Mouse (Mus musculus) CD4-positive naive resting alpha-beta T cell, adult 57 days (primary cell): ENCODE measurements around the gene Cdc45. TPM values are rescaled to one million over a fixed set of nuclear protein-coding genes. Genes with fewer than 3 reads are reported as not detected.

ENCODE experiments used
- total RNA-seq: library from RNA; stranded (reverse); gene quantifications from one replicate; pipeline ENCODE4 v1.2.4, GENCODE M21; 2023

Cdc45 gene
- total RNA-seq = 5.3 TPM

DNA sequence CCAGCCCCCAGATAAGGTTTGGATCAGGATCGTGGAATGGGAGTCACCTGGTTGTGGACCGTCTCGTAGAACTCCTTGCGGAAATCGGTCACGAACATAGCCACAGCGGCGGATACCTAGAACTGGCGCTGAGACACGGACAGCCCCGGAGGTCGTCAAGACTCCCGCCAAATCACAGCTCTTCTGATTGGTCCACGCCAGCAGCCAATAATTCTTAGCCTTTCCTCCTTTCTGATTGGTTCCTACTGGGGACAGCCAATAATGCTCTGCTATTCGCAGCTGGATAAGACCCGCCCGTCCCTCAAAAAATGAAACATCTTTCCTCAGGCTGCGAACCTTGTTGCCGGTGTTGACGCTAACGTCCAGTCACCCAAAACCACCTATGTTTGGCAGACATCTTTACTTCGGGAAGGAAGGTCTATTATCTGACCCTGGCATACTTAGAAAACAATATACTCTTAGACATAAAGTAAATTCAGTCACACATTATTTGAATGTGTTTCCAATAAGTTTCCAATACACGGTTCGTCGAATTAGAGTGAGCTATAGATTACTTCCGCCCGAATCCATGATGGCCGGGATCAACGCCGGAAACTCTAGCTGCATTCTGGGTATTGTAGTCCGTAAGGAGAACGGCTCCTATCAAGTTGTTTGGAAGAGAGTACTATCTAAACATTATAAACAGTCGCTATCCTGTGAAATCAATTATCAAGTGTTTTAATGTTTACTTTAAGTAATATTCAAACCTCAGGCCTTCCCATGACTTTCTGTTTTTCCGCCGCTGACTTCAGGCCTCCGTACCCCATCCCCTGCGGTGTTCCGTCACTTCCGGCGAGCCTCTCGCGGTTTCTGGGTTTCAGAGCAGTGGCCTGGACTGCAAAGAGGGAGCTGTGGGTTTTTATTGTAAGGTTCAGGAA is at the start of gene Cdc45, which contains the start of gene Ufd1:
Gene Cdc45, minus strand, starts transcription at position 520 of the 917 bp plus-strand sequence.
Gene Ufd1, plus strand, starts transcription at position 312 of the 917 bp plus-strand sequence.

DNA sequence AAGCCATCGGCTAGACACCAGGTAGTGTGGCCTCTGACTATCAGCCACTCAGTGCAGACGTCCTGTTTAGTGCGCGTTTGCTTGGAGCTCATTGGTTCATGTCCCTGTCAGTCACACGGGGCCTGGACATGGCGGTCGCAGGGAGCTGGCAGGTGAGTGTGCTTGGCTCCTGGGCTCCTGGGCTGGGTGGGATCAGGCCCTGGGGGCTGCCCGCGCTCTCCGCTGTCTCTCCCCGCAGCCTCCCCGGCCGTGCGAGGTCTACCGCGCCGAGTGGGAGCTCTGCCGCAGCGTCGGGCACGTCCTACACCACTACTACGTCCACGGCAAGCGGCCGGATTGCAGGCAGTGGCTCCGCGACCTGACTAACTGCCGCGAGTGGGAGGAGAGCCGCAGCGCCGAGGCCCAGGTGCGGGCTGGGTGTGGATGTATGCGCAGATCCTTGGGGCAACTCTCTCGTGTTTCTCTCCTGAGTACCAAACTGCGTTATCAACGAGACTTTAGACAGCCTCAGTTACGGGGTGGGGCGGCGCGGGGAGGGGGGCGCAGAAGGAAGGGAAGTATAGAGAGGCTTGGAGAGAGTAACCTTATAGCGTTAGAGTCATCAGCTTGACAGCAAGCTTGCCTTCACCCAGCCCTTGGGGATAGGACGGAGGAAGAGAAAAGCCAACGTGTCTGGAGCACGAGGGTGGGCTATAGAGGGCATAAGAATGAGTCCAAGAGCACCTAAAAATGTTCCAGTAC is 24.9 kb upstream of the Cdc45 start, which contains the start of the genes 2510002D24Rik and Gm28539:
Gene 2510002D24Rik, plus strand, starts transcription at position 111 of the 741 bp plus-strand sequence.
Gene Gm28539, plus strand, starts transcription at position 117 of the 741 bp plus-strand sequence.

DNA sequence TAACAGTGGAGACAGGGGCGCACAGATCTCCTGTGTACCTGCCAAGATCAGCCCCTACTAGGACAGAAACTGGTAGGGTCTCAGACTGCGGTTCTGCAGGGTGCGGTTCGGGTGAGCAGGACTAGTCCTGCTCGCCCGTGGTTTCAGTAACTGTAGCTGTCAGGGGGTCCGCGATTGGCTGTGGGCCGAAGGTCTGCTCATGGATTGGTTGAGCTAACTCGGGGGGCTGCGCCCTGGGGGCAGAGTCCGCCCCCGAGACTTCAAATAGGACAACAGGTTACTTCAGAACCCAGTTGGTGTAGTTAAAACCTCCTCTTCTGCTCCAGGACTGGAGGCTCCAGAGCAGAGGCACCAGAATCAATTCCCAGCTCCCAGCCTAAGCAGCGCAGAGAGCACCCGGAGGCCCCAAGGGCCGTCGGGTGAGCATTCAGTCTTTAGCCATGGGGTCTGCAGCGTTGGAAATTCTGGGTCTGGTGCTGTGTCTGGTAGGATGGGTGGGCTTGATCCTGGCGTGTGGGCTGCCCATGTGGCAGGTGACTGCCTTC is 35.2 kb downstream of the Cdc45 start, which contains the start of gene Cldn5:
Gene Cldn5, plus strand, starts transcription at position 292 of the 545 bp plus-strand sequence.

Other genes with a start within 250 kb of the Cdc45 start
- not detected for gene Tbx1, start 221.3 kb downstream of the Cdc45 start, total RNA-seq
- gene Gp1bb, start 189.6 kb downstream of the Cdc45 start, total RNA-seq = 0.38 TPM
- gene Gm49601, start 185.6 kb downstream of the Cdc45 start, total RNA-seq = not detected
- gene Sept5, start 182.0 kb downstream of the Cdc45 start, total RNA-seq = not detected
- gene Cldn5, start 35.1 kb downstream of the Cdc45 start, total RNA-seq = 0.41 TPM
- gene Ufd1, start 208 bp downstream of the Cdc45 start, total RNA-seq = 112 TPM
- gene 2510002D24Rik, start 24.6 kb upstream of the Cdc45 start, total RNA-seq = 58.7 TPM
- gene Gm28539, start 24.6 kb upstream of the Cdc45 start, total RNA-seq = 4.7 TPM
- 46.6 TPM for gene Mrpl40, start 64.9 kb upstream of the Cdc45 start, total RNA-seq
- gene Hira, start 65.0 kb upstream of the Cdc45 start, total RNA-seq = 81.7 TPM